Mouse (Mus musculus) layer of hippocampus, adult 18-20 months (tissue): ENCODE results near the gene Eml2. TPM values are rescaled to one million over a fixed set of nuclear protein-coding genes. Genes with fewer than 3 reads are reported as not detected.

Source experiments
- microRNA-seq, 2 experiments: library from miRNA; unstranded; fragments of <30 nt; microRNA quantifications; one replicate each; pipeline ENCODE4 v1.2.0; 2021
- total RNA-seq, 2 experiments: library from RNA; stranded (reverse); gene quantifications; 2 replicates each; pipeline ENCODE4 v1.2.3; 2021

Eml2 gene
- total RNA-seq, 2 experiments from 2014 or later = 160 to 178 TPM

Small RNA genes within 50 kb of the gene (microRNA-seq; reads per million reads assigned to microRNA genes)
- 10,265 to 11,307 reads per million in 2 experiments for gene Mir330

Other genes with a start within 250 kb of the Eml2 start
- under 1 TPM; 0.20 to 0.40 TPM for gene Nanos2, start 189.0 kb upstream of the Eml2 start, total RNA-seq
- 10 to 100 TPM; 50.1 to 50.7 TPM for gene Mypop, start 185.2 kb upstream of the Eml2 start, total RNA-seq
- gene Irf2bp1, start 172.4 kb upstream of the Eml2 start, total RNA-seq = 10 to 100 TPM; 53.8 to 57.2 TPM
- gene Foxa3, start 152.9 kb upstream of the Eml2 start, total RNA-seq = not detected
- 100 to 1,000 TPM; 118 to 123 TPM for gene Sympk, start 152.0 kb upstream of the Eml2 start, total RNA-seq
- gene Rsph6a, start 121.7 kb upstream of the Eml2 start, total RNA-seq = not detected
- gene Dmwd, start 100.2 kb upstream of the Eml2 start, total RNA-seq = 100 to 1,000 TPM; 142 to 148 TPM
- 10 to 100 TPM; 30.2 to 43.1 TPM for gene Dmpk, start 92.6 kb upstream of the Eml2 start, total RNA-seq
- 1 to 10 TPM; 2.0 to 2.6 TPM for gene Six5, start 81.8 kb upstream of the Eml2 start, total RNA-seq
- under 1 TPM in 1 of 2 experiments, not detected in 1; 0.27 TPM for gene Gm4969, start 58.1 kb upstream of the Eml2 start, total RNA-seq
- 10 to 100 TPM; 15.0 to 15.4 TPM for gene Fbxo46, start 56.6 kb upstream of the Eml2 start, total RNA-seq
- 10 to 100 TPM; 17.1 to 18.7 TPM for gene Qpctl, start 27.1 kb upstream of the Eml2 start, total RNA-seq
- gene Snrpd2, start 26.7 kb upstream of the Eml2 start, total RNA-seq = 10 to 100 TPM; 79.7 to 82.8 TPM
- 1 to 10 TPM; 1.3 to 1.4 TPM for gene Gipr, start 10.3 kb upstream of the Eml2 start, total RNA-seq
- 1 to 10 TPM; 1.3 to 1.4 TPM for gene Gpr4, start 36.1 kb downstream of the Eml2 start, total RNA-seq
- 10 to 100 TPM; 41.3 to 42.6 TPM for gene Opa3, start 51.9 kb downstream of the Eml2 start, total RNA-seq
- 10 to 100 TPM; 14.2 to 17.0 TPM for gene Vasp, start 95.4 kb downstream of the Eml2 start, total RNA-seq
- not detected for gene Ppm1n, start 103.6 kb downstream of the Eml2 start, total RNA-seq
- gene Rtn2, start 106.2 kb downstream of the Eml2 start, total RNA-seq = 10 to 100 TPM; 92.8 to 95.6 TPM
- gene Fosb, start 133.6 kb downstream of the Eml2 start, total RNA-seq = 10 to 100 TPM; 20.4 to 26.6 TPM
- 10 to 100 TPM; 47.7 to 49.0 TPM for gene Ercc1, start 168.4 kb downstream of the Eml2 start, total RNA-seq
- gene Cd3eap, start 183.1 kb downstream of the Eml2 start, total RNA-seq = 10 to 100 TPM; 19.9 to 21.0 TPM
- 1 to 10 TPM; 6.3 to 7.8 TPM for gene Ppp1r13l, start 183.3 kb downstream of the Eml2 start, total RNA-seq
- 10 to 100 TPM; 37.5 to 38.3 TPM for gene Ercc2, start 205.6 kb downstream of the Eml2 start, total RNA-seq
- gene Klc3, start 227.7 kb downstream of the Eml2 start, total RNA-seq = 1 to 10 TPM; 4.5 to 5.5 TPM
- not detected for gene Ckm, start 228.4 kb downstream of the Eml2 start, total RNA-seq